Comparison of ENCODE assay signal across 7 mouse cellular contexts in genomic region chr6:28480752-28481492, GRCm38 (mm10). TPM values are rescaled to one million over a fixed set of nuclear protein-coding genes. Genes with fewer than 3 reads are reported as not detected.
DNase-seq lines count a peak whose midpoint lies in the region; ATAC-seq and TF ChIP-seq lines count a peak whose summit lies in the region.

No protein-coding gene starts in this region.

- no peak for ATAC-seq in neural tube, embryonic 11.5 days (ENCODE audit: insufficient read depth, low FRiP score, low TSS enrichment)

- no peaks in the 10 kb centered on the region for H3K27me3 ChIP-seq in neural tube, embryonic 11.5 days (ENCODE audit: control insufficient read depth, insufficient read depth, low read length)

- WGBS in neural tube, embryonic 11.5 days = 7% methylated on average over 21 of the region's 21 CpGs
- 7% methylated on average over 21 of the region's 21 CpGs for WGBS in olfactory bulb, adult 2 months

- peaks cover 4% of the 10 kb centered on the region; the same call in 1 of the 2 replicates for H3K4me1 ChIP-seq in neural tube, embryonic 11.5 days (ENCODE audit: control insufficient read depth, insufficient read depth, low read length)
- H3K4me1 ChIP-seq in embryonic fibroblast, embryonic 13.5 days (ENCODE audit: control insufficient read depth, insufficient read depth, low read length) = peaks cover 18% of the 10 kb centered on the region
- H3K4me1 ChIP-seq in olfactory bulb, adult 2 months (ENCODE audit: control insufficient read depth, insufficient read depth, low read length) = peaks cover 6% of the 10 kb centered on the region; the same call in 1 of the 2 replicates

- DNase-seq in neural tube, embryonic 11.5 days (ENCODE audit: low spot score) = no peak
- no peak for DNase-seq in neural tube, embryonic 10.5 days (ENCODE audit: extremely low spot score, low spot score)
- peak; percentile 18 for DNase-seq in kidney, postnatal 10 days
- no peak for DNase-seq in gastrocnemius, postnatal 10 days
- DNase-seq in frontal cortex, adult 2 months (ENCODE audit: extremely low spot score in 1 of 2, low spot score in 1 of 2) = no peak

- TF ChIP-seq CTCF in embryonic fibroblast, embryonic 13.5 days (IDR thresholded peaks at IDR 0.05; ENCODE audit: borderline replicate concordance, insufficient read depth, low read length) = no peak
- no peak for TF ChIP-seq CTCF in olfactory bulb, adult 2 months (IDR thresholded peaks at IDR 0.05; ENCODE audit: insufficient read depth, low read depth, low read length)

- peak overlapping the region; percentile 53 for H3K4me2 ChIP-seq in neural tube, embryonic 11.5 days (ENCODE audit: low read depth)

- TF ChIP-seq POLR2A in embryonic fibroblast, embryonic 13.5 days (IDR thresholded peaks at IDR 0.05; ENCODE audit: low read depth, low read length) = no peak
- no peak for TF ChIP-seq POLR2A in olfactory bulb, adult 2 months (IDR thresholded peaks at IDR 0.05; ENCODE audit: insufficient read depth, low read depth, low read length)

- no peaks in the 10 kb centered on the region for H3K9me3 ChIP-seq in neural tube, embryonic 11.5 days (ENCODE audit: control insufficient read depth, low read length)

- peak overlapping the region; percentile 46 for H3K9ac ChIP-seq in neural tube, embryonic 11.5 days (ENCODE audit: low read length)

- no peaks in the 10 kb centered on the region for H3K36me3 ChIP-seq in neural tube, embryonic 11.5 days (ENCODE audit: control insufficient read depth, insufficient read depth, low read length)

- peak overlapping the region; percentile 60 for H3K4me3 ChIP-seq in neural tube, embryonic 11.5 days (ENCODE audit: low read depth, low read length)
- peak overlapping the region; percentile 95 for H3K4me3 ChIP-seq in embryonic fibroblast, embryonic 13.5 days (ENCODE audit: insufficient read depth, low read length)
- H3K4me3 ChIP-seq in olfactory bulb, adult 2 months (ENCODE audit: insufficient read depth, low read depth, low read length) = peak overlapping the region; percentile 96

- H3K27ac ChIP-seq in neural tube, embryonic 11.5 days (ENCODE audit: low read depth, low read length) = no peak overlapping the region
- H3K27ac ChIP-seq in embryonic fibroblast, embryonic 13.5 days (ENCODE audit: insufficient read depth, low read length) = peak overlapping the region; percentile 44
- no peak overlapping the region for H3K27ac ChIP-seq in olfactory bulb, adult 2 months (ENCODE audit: insufficient read depth, low read depth, low read length)

RNA-seq across cellular contexts. Expression of gene Snd1, which starts 6.0 kb away (rescaled TPM):
- 107 and 111 TPM in 2 replicates for polyA plus RNA-seq in neural tube, embryonic 11.5 days (2014; fragmentation: Nextera tagmentation; extraction: Ambion mirVana)
- 138 and 140 TPM in 2 replicates for polyA plus RNA-seq in embryonic fibroblast, embryonic 13.5 days (2011; ENCODE audit: insufficient read length, low read depth, missing spikeins)
- polyA plus RNA-seq in olfactory bulb, adult 2 months (2012; ENCODE audit: insufficient read depth, insufficient read length, low replicate concordance, missing spikeins) = not detected in 2 replicates
- total RNA-seq in gastrocnemius, postnatal 10 days (2021) = 10 to 100 TPM; 56.2 to 65.2 TPM
- polyA plus RNA-seq in frontal cortex, adult 2 months (2012; rRNA removed) = 67.8 and 69.7 TPM in 2 replicates

RNA-seq across cellular contexts. Expression of gene Pax4, which starts 31.8 kb away (rescaled TPM):
- not detected in 2 replicates for polyA plus RNA-seq in neural tube, embryonic 11.5 days (2014; fragmentation: Nextera tagmentation; extraction: Ambion mirVana)
- polyA plus RNA-seq in embryonic fibroblast, embryonic 13.5 days (2011; ENCODE audit: insufficient read length, low read depth, missing spikeins) = not detected in 2 replicates
- not detected in 2 replicates for polyA plus RNA-seq in olfactory bulb, adult 2 months (2012; ENCODE audit: insufficient read depth, insufficient read length, low replicate concordance, missing spikeins)
- not detected for total RNA-seq in gastrocnemius, postnatal 10 days (2021)
- polyA plus RNA-seq in frontal cortex, adult 2 months (2012; rRNA removed) = 0.21 TPM in 1 of 2 replicates, not detected in the other

RNA-seq across cellular contexts. Expression of gene Gcc1, which starts 52.7 kb away (rescaled TPM):
- polyA plus RNA-seq in neural tube, embryonic 11.5 days (2014; fragmentation: Nextera tagmentation; extraction: Ambion mirVana) = 8.2 and 8.8 TPM in 2 replicates
- polyA plus RNA-seq in embryonic fibroblast, embryonic 13.5 days (2011; ENCODE audit: insufficient read length, low read depth, missing spikeins) = 15.3 and 15.4 TPM in 2 replicates
- not detected in 2 replicates for polyA plus RNA-seq in olfactory bulb, adult 2 months (2012; ENCODE audit: insufficient read depth, insufficient read length, low replicate concordance, missing spikeins)
- 1 to 10 TPM; 5.7 to 7.9 TPM for total RNA-seq in gastrocnemius, postnatal 10 days (2021)
- 9.0 and 9.4 TPM in 2 replicates for polyA plus RNA-seq in frontal cortex, adult 2 months (2012; rRNA removed)

RNA-seq across cellular contexts. Expression of gene Fscn3, which starts 53.3 kb away (rescaled TPM):
- polyA plus RNA-seq in neural tube, embryonic 11.5 days (2014; fragmentation: Nextera tagmentation; extraction: Ambion mirVana) = 0.16 TPM in 1 of 2 replicates, not detected in the other
- polyA plus RNA-seq in embryonic fibroblast, embryonic 13.5 days (2011; ENCODE audit: insufficient read length, low read depth, missing spikeins) = not detected in 2 replicates
- polyA plus RNA-seq in olfactory bulb, adult 2 months (2012; ENCODE audit: insufficient read depth, insufficient read length, low replicate concordance, missing spikeins) = not detected in 2 replicates
- not detected for total RNA-seq in gastrocnemius, postnatal 10 days (2021)
- 0.04 TPM in 1 of 2 replicates, not detected in the other for polyA plus RNA-seq in frontal cortex, adult 2 months (2012; rRNA removed)

RNA-seq across cellular contexts. Expression of gene Arf5, which starts 57.6 kb away (rescaled TPM):
- 323 and 364 TPM in 2 replicates for polyA plus RNA-seq in neural tube, embryonic 11.5 days (2014; fragmentation: Nextera tagmentation; extraction: Ambion mirVana)
- 103 and 128 TPM in 2 replicates for polyA plus RNA-seq in embryonic fibroblast, embryonic 13.5 days (2011; ENCODE audit: insufficient read length, low read depth, missing spikeins)
- polyA plus RNA-seq in olfactory bulb, adult 2 months (2012; ENCODE audit: insufficient read depth, insufficient read length, low replicate concordance, missing spikeins) = not detected in 2 replicates
- total RNA-seq in gastrocnemius, postnatal 10 days (2021) = 100 to 1,000 TPM; 116 to 124 TPM
- polyA plus RNA-seq in frontal cortex, adult 2 months (2012; rRNA removed) = 400 and 444 TPM in 2 replicates
